In the genomic region with DNA sequence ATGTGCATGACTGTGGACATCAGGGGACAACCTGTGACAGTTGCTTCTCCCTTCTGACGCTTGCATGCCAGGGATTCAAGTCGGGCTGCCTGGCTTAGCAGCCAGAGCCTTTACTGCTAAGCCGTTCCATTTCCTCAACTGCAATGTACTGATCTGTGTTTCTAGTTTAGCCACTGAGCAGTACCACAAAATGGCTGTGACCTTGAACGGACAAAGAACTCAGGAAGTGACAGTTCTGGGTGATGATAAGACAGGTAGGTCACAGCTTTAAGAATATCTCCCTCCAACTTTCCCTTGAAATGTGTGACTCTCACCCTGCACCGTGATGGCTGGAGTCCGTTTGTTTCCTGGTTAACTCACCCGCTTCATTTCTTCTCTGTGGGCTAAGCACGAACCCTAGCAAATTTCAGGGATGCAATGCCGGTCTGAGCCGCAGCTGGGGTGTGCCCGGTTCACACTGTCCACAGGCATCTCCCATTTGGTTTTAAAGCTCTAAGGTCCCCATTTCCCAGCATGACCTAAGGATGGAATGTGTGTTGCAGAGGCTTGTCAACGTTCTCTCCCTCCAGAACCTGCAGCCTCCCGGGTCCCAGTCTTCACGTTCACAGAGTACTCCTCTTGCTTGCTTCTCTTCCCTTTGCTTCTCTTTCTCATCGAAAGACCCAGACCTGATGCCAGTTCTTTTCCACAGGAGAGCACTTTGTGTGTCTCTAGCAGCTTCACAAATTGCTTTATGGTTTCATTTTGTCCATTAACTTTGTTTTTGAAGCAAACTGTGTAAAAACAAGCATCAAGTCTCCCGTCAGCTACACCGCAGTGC, we compare ENCODE assay signal across 8 mouse cellular contexts. TPM values are rescaled to one million over a fixed set of nuclear protein-coding genes. Genes with fewer than 3 reads are reported as not detected.
A peak's percentile ranks its signal among the peaks of the same experiment; 100 is the strongest.
DNase-seq lines count a peak whose midpoint lies in the region; ATAC-seq and TF ChIP-seq lines count a peak whose summit lies in the region.

No protein-coding gene starts in this region.

- peak overlapping the region; percentile 58 for H3K9ac ChIP-seq in forebrain, embryonic 13.5 days
- H3K9ac ChIP-seq in kidney, postnatal 0 days (ENCODE audit: low read depth, low read length), result peak overlapping the region; percentile 25
- peak overlapping the region; percentile 9 for H3K9ac ChIP-seq in midbrain, embryonic 15.5 days

- no peaks in the 10 kb centered on the region for H3K9me3 ChIP-seq in forebrain, embryonic 13.5 days (replicated peaks)
- no peaks in the 10 kb centered on the region for H3K9me3 ChIP-seq in kidney, postnatal 0 days (replicated peaks; ENCODE audit: low read length)
- no peaks in the 10 kb centered on the region for H3K9me3 ChIP-seq in midbrain, embryonic 15.5 days

- DNase-seq in kidney, adult 11 months, result peak; percentile 16
- DNase-seq in kidney, postnatal 25 days, result no peak
- peak; percentile 52 for DNase-seq in R1 (ENCODE audit: low read depth, low spot score)
- no peak for DNase-seq in kidney, postnatal 0 days (ENCODE audit: low spot score)
- DNase-seq in B cell, adult 2 months, result no peak
- no peak for DNase-seq in gastrocnemius, adult 8-10 months (ENCODE audit: low spot score in 2 of 2)

- H3K27ac ChIP-seq in forebrain, embryonic 13.5 days, result no peak overlapping the region
- no peak overlapping the region for H3K27ac ChIP-seq in kidney, postnatal 0 days
- 0 out of 2 replicates have a peak overlapping the region, but pooled peaks have one; percentile 25 for H3K27ac ChIP-seq in midbrain, embryonic 15.5 days

- peak overlapping the region; percentile 58 for H3K4me2 ChIP-seq in forebrain, embryonic 13.5 days
- peak overlapping the region; percentile 64 for H3K4me2 ChIP-seq in kidney, postnatal 0 days (ENCODE audit: low read length)
- H3K4me2 ChIP-seq in midbrain, embryonic 15.5 days, result peak overlapping the region; percentile 53

- H3K4me3 ChIP-seq in forebrain, embryonic 13.5 days, result peak overlapping the region; percentile 33
- peak overlapping the region; percentile 24 for H3K4me3 ChIP-seq in kidney, postnatal 0 days (replicated peaks; ENCODE audit: low read depth, low read length)
- H3K4me3 ChIP-seq in midbrain, embryonic 15.5 days, result peak overlapping the region; percentile 29

- peak; percentile 41 for ATAC-seq in forebrain, embryonic 13.5 days
- no peak for ATAC-seq in kidney, postnatal 0 days (replicated peaks; ENCODE audit: low FRiP score, low read depth)
- ATAC-seq in midbrain, embryonic 15.5 days (replicated peaks), result peak; percentile 49

- no peak for TF ChIP-seq CTCF in kidney, postnatal 0 days (IDR thresholded peaks at IDR 0.05; ENCODE audit: low read depth)

- WGBS in forebrain, embryonic 13.5 days, result 41% methylated on average over 17 of the region's 17 CpGs
- WGBS in kidney, postnatal 0 days, result 28% methylated on average over 17 of the region's 17 CpGs
- WGBS in midbrain, embryonic 15.5 days, result 36% methylated on average over 17 of the region's 17 CpGs

- no peaks in the 10 kb centered on the region for H3K36me3 ChIP-seq in forebrain, embryonic 13.5 days (ENCODE audit: poor library complexity, severe bottlenecking)
- H3K36me3 ChIP-seq in kidney, postnatal 0 days (ENCODE audit: insufficient read depth, low read length), result no peaks in the 10 kb centered on the region
- no peaks in the 10 kb centered on the region for H3K36me3 ChIP-seq in midbrain, embryonic 15.5 days (replicated peaks)

- H3K4me1 ChIP-seq in forebrain, embryonic 13.5 days, result peaks cover 7% of the 10 kb centered on the region
- no peaks in the 10 kb centered on the region for H3K4me1 ChIP-seq in kidney, postnatal 0 days (replicated peaks; ENCODE audit: insufficient read depth, low read length)
- H3K4me1 ChIP-seq in midbrain, embryonic 15.5 days, result peaks cover 3% of the 10 kb centered on the region; the same call in 1 of the 2 replicates

- H3K27me3 ChIP-seq in forebrain, embryonic 13.5 days, result no peaks in the 10 kb centered on the region
- H3K27me3 ChIP-seq in kidney, postnatal 0 days (ENCODE audit: insufficient read depth, low read length), result no peaks in the 10 kb centered on the region
- no peaks in the 10 kb centered on the region for H3K27me3 ChIP-seq in midbrain, embryonic 15.5 days (replicated peaks)

RNA-seq across cellular contexts. Expression of gene Eea1, which starts 46.2 kb away (rescaled TPM):
- 17.0 and 17.5 TPM in 2 replicates for polyA plus RNA-seq in forebrain, embryonic 13.5 days (2015; fragmentation: Nextera tagmentation; extraction: Ambion mirVana)
- 22.8 and 24.3 TPM in 2 replicates for polyA plus RNA-seq in kidney, postnatal 0 days (2015; fragmentation: Nextera tagmentation; extraction: Ambion mirVana)
- 21.1 and 22.7 TPM in 2 replicates for polyA plus RNA-seq in midbrain, embryonic 15.5 days (2015; fragmentation: Nextera tagmentation; extraction: Ambion mirVana)
- total RNA-seq in gastrocnemius, adult 8-10 months (2022), result 10 to 100 TPM; 19.7 to 26.8 (median 22.9) TPM

RNA-seq across cellular contexts. Expression of gene Gm33543, which starts 51.5 kb away (rescaled TPM):
- not detected in 2 replicates for polyA plus RNA-seq in forebrain, embryonic 13.5 days (2015; fragmentation: Nextera tagmentation; extraction: Ambion mirVana)
- polyA plus RNA-seq in kidney, postnatal 0 days (2015; fragmentation: Nextera tagmentation; extraction: Ambion mirVana), result 0.62 and 0.91 TPM in 2 replicates
- not detected in 2 replicates for polyA plus RNA-seq in midbrain, embryonic 15.5 days (2015; fragmentation: Nextera tagmentation; extraction: Ambion mirVana)
- 1 to 10 TPM in 2 of 4 experiments, under 1 TPM in 2; 0.32 to 2.0 (median 1.4) TPM for total RNA-seq in gastrocnemius, adult 8-10 months (2022)

Comparison
In these comparisons a context has a peak if more than half of its experiments do, and no peak if none do; other contexts are left out.
1. DNase-seq: peak in kidney, adult 11 months (single experiment) and R1 (single experiment); none in kidney, postnatal 25 days (0 of 2), kidney, postnatal 0 days (single experiment), B cell, adult 2 months (0 of 2) and gastrocnemius, adult 8-10 months (0 of 2).
2. Peak in every context shown above with its lines, with median percentiles within 50 percentile points of each other: H3K4me2 ChIP-seq, H3K4me3 ChIP-seq and H3K9ac ChIP-seq.